Mouse (Mus musculus) lung, adult 2 months (tissue): ENCODE data around the gene Ftsj1. TPM values are rescaled to one million over a fixed set of nuclear protein-coding genes. Genes with fewer than 3 reads are reported as not detected.

Experiments
- DNase-seq: peaks from one replicate; pipeline ENCODE4 v3.0.0; 2022
- H3K4me1 ChIP-seq: fragments of 200-500 bp; 2 replicates; pipeline ENCODE4 v1.6.1; 2011; ENCODE audit warnings: low read length; ENCODE audit not compliant: control insufficient read depth, insufficient read depth
- H3K4me3 ChIP-seq: fragments of 200-500 bp; replicated peaks from 2 replicates; pipeline ENCODE3; 2011; ENCODE audit warnings: low read depth, mild to moderate bottlenecking, control low read depth, low read length; ENCODE audit errors: extremely low read depth
- CTCF ChIP-seq: fragments of 200-500 bp; IDR thresholded peaks from 2 replicates; pipeline ENCODE4 v1.5.1; 2011; ENCODE audit warnings: mild to moderate bottlenecking, low read length, control low read depth; ENCODE audit not compliant: insufficient read depth
- POLR2A ChIP-seq: fragments of 200-500 bp; IDR thresholded peaks from 2 replicates; pipeline ENCODE4 v1.6.1; 2011; ENCODE audit warnings: low read depth, mild to moderate bottlenecking, control low read depth, low read length, borderline replicate concordance; ENCODE audit errors: extremely low read depth
- WGBS: fragments of 180-500 bp; shearing (Covaris S2); methylation state at CpG from one replicate; pipeline ENCODE4 v1.1.7; 2018; 5-methylcytosine and 5-hydroxymethylcytosine counted together
- polyA plus RNA-seq: library from polyadenylated mRNA; depleted of rRNA; stranded (reverse); fragments of >200 nt; gene quantifications from 2 replicates; pipeline ENCODE4 v1.2.3, GENCODE M21; 2012; rRNA removed

The Ftsj1 gene
- polyA plus RNA-seq, result 26.3 and 33.1 TPM in 2 replicates

GRCm38 (mm10) chrX:8252334-8253285 lies at the start of gene Ftsj1:
Gene Ftsj1 (minus strand): TSS chrX:8252406.
- DNase-seq, result peak; percentile 75
- 22% methylated on average over 45 of the region's 45 CpGs for WGBS
- peak within 1 kb of the TSS; percentile 99 for H3K4me3 ChIP-seq
- H3K4me1 ChIP-seq, result peaks cover 2% of the 10 kb centered on the region; the same call in 1 of the 2 replicates
- TF ChIP-seq POLR2A, result no peak
- no peak for TF ChIP-seq CTCF

GRCm38 (mm10) chrX:8288621-8289020 lies 36.4 kb upstream of the Ftsj1 start:
- Histone ChIP-seq H3K4me1 (no peaks in the 10 kb centered on the region), H3K4me3 (no peak overlapping the region)
- no peak for DNase-seq
- WGBS, result 62% methylated on average over 5 of the region's 5 CpGs
- TF ChIP-seq POLR2A (no peak), CTCF (no peak)

- Histone ChIP-seq H3K4me1 (no peaks in the 10 kb centered on the region), H3K4me3 (peak overlapping the region; percentile 10)
- peak; percentile 7 for DNase-seq
- 70% methylated on average over 5 of the region's 5 CpGs for WGBS
- TF ChIP-seq CTCF (no peak), POLR2A (no peak)
These were observed 21.9 kb upstream of the Ftsj1 start for GRCm38 (mm10) chrX:8274056-8274455.

GRCm38 (mm10) chrX:8272000-8272399 lies 19.8 kb upstream of the Ftsj1 start:
- H3K4me1 ChIP-seq, result no peaks in the 10 kb centered on the region
- TF ChIP-seq POLR2A, result no peak
- no peak for TF ChIP-seq CTCF
- DNase-seq, result no peak
- WGBS, result 36% methylated on average over 10 of the region's 10 CpGs
- H3K4me3 ChIP-seq, result no peak overlapping the region

GRCm38 (mm10) chrX:8271083-8271820 lies 19.0 kb upstream of the Ftsj1 start, which contains the start of gene Slc38a5:
Gene Slc38a5 (plus strand): TSS chrX:8271133.
- Histone ChIP-seq H3K4me1 (no peaks in the 10 kb centered on the region), H3K4me3 (peak within 1 kb of the TSS; percentile 30)
- WGBS, result 27% methylated on average over 14 of the region's 15 CpGs
- TF ChIP-seq CTCF (no peak), POLR2A (no peak)
- no peak for DNase-seq

- TF ChIP-seq POLR2A, result no peak
- TF ChIP-seq CTCF, result no peak
- Histone ChIP-seq H3K4me3 (no peak overlapping the region), H3K4me1 (no peaks in the 10 kb centered on the region)
- 71% methylated on average over 3 of the region's 3 CpGs for WGBS
- no peak for DNase-seq
These were observed 12.0 kb upstream of the Ftsj1 start for GRCm38 (mm10) chrX:8264222-8264621.

- H3K4me1 ChIP-seq, result no peaks in the 10 kb centered on the region
- WGBS, result 72% methylated on average over 5 of the region's 5 CpGs
- no peak for TF ChIP-seq POLR2A
- no peak for TF ChIP-seq CTCF
- DNase-seq, result no peak
- no peak overlapping the region for H3K4me3 ChIP-seq
These were observed 11.1 kb upstream of the Ftsj1 start for GRCm38 (mm10) chrX:8263156-8263804.

- Histone ChIP-seq H3K4me3 (no peak overlapping the region), H3K4me1 (no peaks in the 10 kb centered on the region)
- TF ChIP-seq POLR2A (no peak), CTCF (no peak)
- 78% methylated on average over 12 of the region's 12 CpGs for WGBS
- no peak for DNase-seq
These were observed 7.3 kb upstream of the Ftsj1 start for GRCm38 (mm10) chrX:8259478-8259877.

- Histone ChIP-seq H3K4me1 (peaks cover 2% of the 10 kb centered on the region; the same call in 1 of the 2 replicates), H3K4me3 (no peak overlapping the region)
- no peak for DNase-seq
- TF ChIP-seq POLR2A (no peak), CTCF (no peak)
- WGBS, result 27% methylated on average over 5 of the region's 6 CpGs
These were observed 3.6 kb upstream of the Ftsj1 start for GRCm38 (mm10) chrX:8255807-8256206.
